Comparison of ENCODE assay signal across 14 mouse cellular contexts in the genomic region with DNA sequence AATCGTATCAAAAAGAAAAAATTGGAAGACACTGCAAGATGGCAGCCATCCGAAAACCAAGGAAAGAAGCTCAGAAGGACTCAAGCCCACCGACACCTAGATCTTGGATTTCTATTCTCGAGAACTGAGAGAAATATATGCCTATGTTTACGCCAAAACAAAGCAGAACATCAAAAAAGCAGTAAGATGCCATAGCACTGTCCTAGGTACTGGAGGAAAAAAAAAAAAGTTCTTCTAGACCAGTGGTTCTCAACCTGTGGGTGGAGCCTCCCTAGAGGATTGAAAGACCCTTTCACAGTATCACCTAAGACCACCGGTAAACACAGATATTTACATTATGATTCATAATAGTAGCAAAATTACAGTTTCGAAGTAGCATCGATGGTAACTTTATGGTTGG. TPM values are rescaled to one million over a fixed set of nuclear protein-coding genes. Genes with fewer than 3 reads are reported as not detected.
A peak's percentile ranks its signal among the peaks of the same experiment; 100 is the strongest.
DNase-seq lines count a peak whose midpoint lies in the region; ATAC-seq and TF ChIP-seq lines count a peak whose summit lies in the region.
"Had no signal": no experiment of that assay in that cellular context is flagged by ENCODE, and none has a peak within 500 bp of the region (broad histone marks: within the 10 kb centered on the region; RNA-seq: fewer than 3 reads in every experiment).

No protein-coding gene starts in this region.

- ATAC-seq in heart, postnatal 0 days (ENCODE audit: insufficient read depth, low read depth): no peak
- ATAC-seq in lung, postnatal 0 days: no peak
- ATAC-seq in embryonic facial prominence, embryonic 13.5 days (ENCODE audit: insufficient number of reproducible peaks, insufficient read depth, low FRiP score, low TSS enrichment, low read depth): no peak
- ATAC-seq in midbrain, embryonic 16.5 days: no peak

- no peak for TF ChIP-seq CTCF in heart, postnatal 0 days (IDR thresholded peaks at IDR 0.05; ENCODE audit: low read depth)
- TF ChIP-seq CTCF in heart, adult 2 months (IDR thresholded peaks at IDR 0.05): no peak
- TF ChIP-seq CTCF in lung, postnatal 0 days (IDR thresholded peaks at IDR 0.05): no peak

- peaks cover 45% of the 10 kb centered on the region for H3K4me1 ChIP-seq in heart, postnatal 0 days (ENCODE audit: control insufficient read depth, insufficient read depth)
- peaks cover 8% of the 10 kb centered on the region for H3K4me1 ChIP-seq in heart, adult 2 months (ENCODE audit: control insufficient read depth, insufficient read depth, low read length)
- H3K4me1 ChIP-seq in lung, postnatal 0 days (ENCODE audit: insufficient read depth, low read depth, low read length): peaks cover 10% of the 10 kb centered on the region; the same call in 1 of the 2 replicates
- peaks cover 34% of the 10 kb centered on the region for H3K4me1 ChIP-seq in embryonic facial prominence, embryonic 13.5 days
- H3K4me1 ChIP-seq in midbrain, embryonic 16.5 days (ENCODE audit: control insufficient read depth, insufficient read depth, low read length): peaks cover 58% of the 10 kb centered on the region

- WGBS in heart, postnatal 0 days: 93% methylated on average over 8 of the region's 8 CpGs
- 94% methylated on average over 8 of the region's 8 CpGs for WGBS in heart, adult 2 months
- 94% methylated on average over 8 of the region's 8 CpGs for WGBS in lung, postnatal 0 days
- 94% methylated on average over 8 of the region's 8 CpGs for WGBS in embryonic facial prominence, embryonic 13.5 days
- 95% methylated on average over 8 of the region's 8 CpGs for WGBS in midbrain, embryonic 16.5 days

- no peaks in the 10 kb centered on the region; the same call in 1 of the 2 replicates for H3K79me2 ChIP-seq in heart, adult 2 months (replicated peaks; ENCODE audit: control insufficient read depth, insufficient read depth, low read length)

- H3K36me3 ChIP-seq in heart, postnatal 0 days (replicated peaks; ENCODE audit: control insufficient read depth, insufficient read depth, low read length): no peaks in the 10 kb centered on the region
- H3K36me3 ChIP-seq in heart, adult 2 months (ENCODE audit: control insufficient read depth, insufficient read depth, low read length): peaks cover 21% of the 10 kb centered on the region
- H3K36me3 ChIP-seq in lung, postnatal 0 days (ENCODE audit: insufficient read depth, low read length): no peaks in the 10 kb centered on the region
- peaks cover 3% of the 10 kb centered on the region; the same call in 1 of the 2 replicates for H3K36me3 ChIP-seq in embryonic facial prominence, embryonic 13.5 days
- no peaks in the 10 kb centered on the region for H3K36me3 ChIP-seq in midbrain, embryonic 16.5 days (ENCODE audit: control insufficient read depth, insufficient read depth, low read length)
- H3K36me3 ChIP-seq: stomach, embryonic 15.5 days had no signal

- H3K27ac ChIP-seq in heart, postnatal 0 days (ENCODE audit: low read depth): no peak overlapping the region
- no peak overlapping the region for H3K27ac ChIP-seq in heart, adult 2 months
- H3K27ac ChIP-seq in lung, postnatal 0 days (ENCODE audit: low read length): no peak overlapping the region
- H3K27ac ChIP-seq in embryonic facial prominence, embryonic 13.5 days: no peak overlapping the region
- no peak overlapping the region for H3K27ac ChIP-seq in midbrain, embryonic 16.5 days (ENCODE audit: low read length)
- H3K27ac ChIP-seq: liver, embryonic 13.5 days; stomach, embryonic 15.5 days had no signal

- no peak for TF ChIP-seq EP300 in heart, postnatal 0 days (IDR thresholded peaks at IDR 0.05; ENCODE audit: low read depth)
- TF ChIP-seq EP300 in heart, adult 2 months (IDR thresholded peaks at IDR 0.05; ENCODE audit: insufficient read depth, low read depth, low read length): no peak
- TF ChIP-seq EP300 in lung, postnatal 0 days (IDR thresholded peaks at IDR 0.05): no peak

- H3K27me3 ChIP-seq in heart, postnatal 0 days (ENCODE audit: control insufficient read depth, insufficient read depth, low read length): no peaks in the 10 kb centered on the region
- no peaks in the 10 kb centered on the region for H3K27me3 ChIP-seq in heart, adult 2 months (ENCODE audit: control insufficient read depth, insufficient read depth, low read length)
- H3K27me3 ChIP-seq in lung, postnatal 0 days (replicated peaks; ENCODE audit: insufficient read depth, low read length): no peaks in the 10 kb centered on the region
- no peaks in the 10 kb centered on the region for H3K27me3 ChIP-seq in embryonic facial prominence, embryonic 13.5 days
- no peaks in the 10 kb centered on the region for H3K27me3 ChIP-seq in midbrain, embryonic 16.5 days (ENCODE audit: control insufficient read depth, insufficient read depth, low read depth, low read length)
- H3K27me3 ChIP-seq: liver, embryonic 13.5 days; stomach, embryonic 15.5 days had no signal

- TF ChIP-seq POLR2A in heart, adult 2 months (IDR thresholded peaks at IDR 0.05; ENCODE audit: insufficient read depth, low read depth, low read length): no peak

- intact Hi-C loops in heart, adult 2 months (cut with DNase I): loop anchor here (10.0 kb wide), 1 partner anchor 129 kb away; no protein-coding TSS in a partner anchor

- no peak overlapping the region for H3K4me3 ChIP-seq in heart, postnatal 0 days (ENCODE audit: low read depth, low read length)
- H3K4me3 ChIP-seq in heart, adult 2 months: no peak overlapping the region
- H3K4me3 ChIP-seq in lung, postnatal 0 days (ENCODE audit: low read depth, low read length): no peak overlapping the region
- no peak overlapping the region for H3K4me3 ChIP-seq in embryonic facial prominence, embryonic 13.5 days
- H3K4me3 ChIP-seq in midbrain, embryonic 16.5 days (ENCODE audit: low read depth, low read length): no peak overlapping the region
- H3K4me3 ChIP-seq: erythroblast, embryonic 14.5 days; liver, embryonic 13.5 days; stomach, embryonic 15.5 days had no signal

- H3K9me3 ChIP-seq in heart, postnatal 0 days (replicated peaks; ENCODE audit: control insufficient read depth, low read length): no peaks in the 10 kb centered on the region
- H3K9me3 ChIP-seq in lung, postnatal 0 days (ENCODE audit: low read length): no peaks in the 10 kb centered on the region
- no peaks in the 10 kb centered on the region for H3K9me3 ChIP-seq in embryonic facial prominence, embryonic 13.5 days
- H3K9me3 ChIP-seq in midbrain, embryonic 16.5 days (replicated peaks; ENCODE audit: control insufficient read depth, low read length, poor library complexity, severe bottlenecking): no peaks in the 10 kb centered on the region
- H3K9me3 ChIP-seq: liver, embryonic 13.5 days; stomach, embryonic 15.5 days had no signal

- H3K4me2 ChIP-seq in heart, postnatal 0 days (ENCODE audit: low read depth, low read length): peak overlapping the region; percentile 56; the same call in 1 of the 2 replicates
- 0 out of 2 replicates have a peak overlapping the region, but pooled peaks have one; percentile 41 for H3K4me2 ChIP-seq in lung, postnatal 0 days (replicated peaks; ENCODE audit: low read depth, low read length)
- H3K4me2 ChIP-seq in embryonic facial prominence, embryonic 13.5 days: peak overlapping the region; percentile 73; the same call in 1 of the 2 replicates
- peak overlapping the region; percentile 44 for H3K4me2 ChIP-seq in midbrain, embryonic 16.5 days (ENCODE audit: low read length)
- H3K4me2 ChIP-seq: liver, embryonic 13.5 days; stomach, embryonic 15.5 days had no signal

- no peak for DNase-seq in heart, postnatal 0 days (ENCODE audit: low spot score)
- DNase-seq in heart, adult 2 months: no peak
- no peak for DNase-seq in lung, postnatal 0 days (ENCODE audit: low spot score)
- no peak for DNase-seq in lung, postnatal 14 days
- DNase-seq in urinary bladder, postnatal 10 days (ENCODE audit: low spot score): no peak
- DNase-seq in cerebellum, adult 18-20 months: no peak
- DNase-seq: cerebellum, adult 11 months; heart, adult 18-20 months; liver, embryonic 13.5 days; retina, postnatal 1 day had no signal

- no peak overlapping the region for H3K9ac ChIP-seq in heart, postnatal 0 days (replicated peaks; ENCODE audit: low read depth, low read length)
- no peak overlapping the region for H3K9ac ChIP-seq in heart, adult 2 months (ENCODE audit: low read depth, low read length)
- no peak overlapping the region for H3K9ac ChIP-seq in lung, postnatal 0 days (replicated peaks; ENCODE audit: low read depth)
- no peak overlapping the region for H3K9ac ChIP-seq in embryonic facial prominence, embryonic 13.5 days
- no peak overlapping the region for H3K9ac ChIP-seq in midbrain, embryonic 16.5 days (ENCODE audit: low read depth, low read length)
- H3K9ac ChIP-seq: liver, embryonic 13.5 days; stomach, embryonic 15.5 days had no signal

RNA-seq across cellular contexts. Expression of a gene that starts 3.9 kb away (rescaled TPM):
- 15.0 and 19.3 TPM in 2 replicates for total RNA-seq in heart, postnatal 0 days (2014; rRNA removed; ENCODE audit: low replicate concordance)
- polyA plus RNA-seq in heart, postnatal 0 days (2015; fragmentation: Nextera tagmentation; extraction: Ambion mirVana): 11.6 and 13.0 TPM in 2 replicates
- 10 to 100 TPM; 13.0 to 14.9 TPM for total RNA-seq in heart, adult 2 months (2021)
- 10.7 and 15.1 TPM in 2 replicates for polyA plus RNA-seq in heart, adult 2 months (2012; rRNA removed)
- 15.9 and 16.0 TPM in 2 replicates for polyA plus RNA-seq in lung, postnatal 0 days (2015; fragmentation: Nextera tagmentation; extraction: Ambion mirVana)
- polyA plus RNA-seq in embryonic facial prominence, embryonic 13.5 days (2015; fragmentation: Nextera tagmentation; extraction: Ambion mirVana): 13.5 and 14.4 TPM in 2 replicates
- 26.2 and 27.7 TPM in 2 replicates for polyA plus RNA-seq in midbrain, embryonic 16.5 days (2015; fragmentation: Nextera tagmentation; extraction: Ambion mirVana)

RNA-seq across cellular contexts. Expression of a gene that starts 58.2 kb away (rescaled TPM):
- total RNA-seq in heart, postnatal 0 days (2014; rRNA removed; ENCODE audit: low replicate concordance): 43.9 and 58.6 TPM in 2 replicates
- polyA plus RNA-seq in heart, postnatal 0 days (2015; fragmentation: Nextera tagmentation; extraction: Ambion mirVana): 31.0 and 32.3 TPM in 2 replicates
- 10 to 100 TPM; 18.4 to 19.0 TPM for total RNA-seq in heart, adult 2 months (2021)
- polyA plus RNA-seq in heart, adult 2 months (2012; rRNA removed): 42.4 and 59.7 TPM in 2 replicates
- 27.4 and 31.5 TPM in 2 replicates for polyA plus RNA-seq in lung, postnatal 0 days (2015; fragmentation: Nextera tagmentation; extraction: Ambion mirVana)
- 46.4 and 48.1 TPM in 2 replicates for polyA plus RNA-seq in embryonic facial prominence, embryonic 13.5 days (2015; fragmentation: Nextera tagmentation; extraction: Ambion mirVana)
- polyA plus RNA-seq in midbrain, embryonic 16.5 days (2015; fragmentation: Nextera tagmentation; extraction: Ambion mirVana): 25.2 and 27.8 TPM in 2 replicates
